Mouse (Mus musculus): ENCODE results near the gene Adgrb3.
"Not testable (repeated sequence)": the region's sequence is repeated elsewhere in the genome, so short reads cannot be mapped to it uniquely, and the experiment has no call there.

Adgrb3 gene

GRCm38 (mm10) chr1:25088010-25088719 lies 741.3 kb downstream of the Adgrb3 start:
- no peak for DNase-seq

GRCm38 (mm10) chr1:25085616-25086372 lies 743.7 kb downstream of the Adgrb3 start:
- DNase-seq, result no peak

DNA sequence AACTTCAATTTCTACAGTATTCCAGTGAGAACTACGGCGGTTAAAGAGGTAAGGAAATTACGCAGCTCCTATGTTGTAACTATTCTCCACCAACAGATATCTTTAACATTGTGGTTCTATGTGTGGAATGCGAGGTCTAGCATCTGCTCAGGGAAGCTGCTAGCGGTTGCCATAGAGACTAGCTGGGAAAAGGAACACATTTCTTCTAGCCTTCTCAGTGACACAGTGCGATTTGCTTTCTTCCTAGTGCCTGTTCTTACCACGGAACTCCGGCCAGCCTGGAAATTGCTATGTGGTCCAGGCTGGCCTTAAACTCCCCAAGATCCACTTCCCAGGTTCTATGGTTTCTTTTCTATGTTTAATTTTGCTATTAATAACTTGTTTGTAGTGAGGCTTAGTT lies 747.1 kb downstream of the Adgrb3 start:
- DNase-seq, result no peak

GRCm38 (mm10) chr1:25081265-25081849 lies 748.1 kb downstream of the Adgrb3 start:
- no peak for DNase-seq

- no peak for DNase-seq
These were observed 750.1 kb downstream of the Adgrb3 start for GRCm38 (mm10) chr1:25079395-25079794.

DNA sequence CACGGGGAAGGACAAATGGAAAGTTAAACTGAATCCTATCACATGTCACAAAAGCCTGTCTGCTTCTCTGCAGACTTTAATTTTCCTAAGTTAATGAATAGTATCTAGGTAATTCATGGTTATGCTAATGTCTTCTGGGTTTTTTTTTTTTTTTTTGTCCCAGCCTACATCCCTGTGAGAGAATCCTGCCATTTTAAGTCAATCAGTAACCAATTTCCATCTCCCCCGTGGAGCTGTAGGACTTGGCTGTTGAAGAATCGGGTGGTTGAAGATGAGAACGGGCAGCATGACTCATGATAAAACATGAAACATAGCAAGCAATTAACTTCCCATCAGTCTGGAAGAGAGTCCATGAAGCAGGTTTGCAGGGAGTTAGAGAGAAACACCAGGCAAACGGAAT lies 753.6 kb downstream of the Adgrb3 start:
- peak; percentile 13 for DNase-seq

DNA sequence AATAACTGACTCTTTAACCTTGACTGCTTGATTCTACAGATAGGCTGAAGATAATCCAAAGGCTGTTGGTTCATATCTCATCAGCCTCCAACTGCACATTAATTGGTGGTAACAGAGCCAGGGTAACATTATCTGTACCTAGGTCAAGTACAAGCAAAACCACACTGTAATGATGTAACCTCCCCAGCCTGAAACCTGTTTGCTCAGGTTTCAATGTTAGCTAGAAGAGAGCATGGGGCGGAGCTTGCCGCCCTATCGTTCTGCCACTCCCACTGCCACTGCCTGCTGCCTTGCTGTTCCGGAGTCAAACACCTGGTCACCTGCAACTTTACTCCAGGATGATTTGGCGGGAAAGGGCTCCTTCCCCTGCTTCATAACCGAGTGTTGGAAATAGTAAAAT lies 765.5 kb downstream of the Adgrb3 start:
- DNase-seq, result no peak

- DNase-seq, result no peak
These were observed 768.6 kb downstream of the Adgrb3 start for GRCm38 (mm10) chr1:25060935-25061334.

DNA sequence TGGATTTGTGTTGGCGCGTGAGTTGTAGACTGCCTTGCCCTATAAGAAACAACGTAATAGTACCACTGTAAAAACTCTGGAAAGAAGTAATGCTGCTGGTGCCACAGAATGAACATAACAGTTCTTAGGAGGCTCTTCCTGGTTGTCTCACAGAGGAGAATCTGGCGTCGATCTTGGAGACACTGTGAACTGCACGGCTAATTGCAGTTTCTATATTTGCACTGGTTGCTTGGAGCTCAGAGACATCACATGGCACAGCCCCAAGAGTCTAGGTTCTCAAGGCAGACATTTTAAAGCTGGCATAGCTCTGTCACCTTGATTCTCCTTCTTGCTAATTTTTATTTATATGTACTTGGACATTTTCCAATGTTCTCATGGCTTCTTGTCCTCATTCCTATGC lies 769.3 kb downstream of the Adgrb3 start:
- no peak for DNase-seq

DNA sequence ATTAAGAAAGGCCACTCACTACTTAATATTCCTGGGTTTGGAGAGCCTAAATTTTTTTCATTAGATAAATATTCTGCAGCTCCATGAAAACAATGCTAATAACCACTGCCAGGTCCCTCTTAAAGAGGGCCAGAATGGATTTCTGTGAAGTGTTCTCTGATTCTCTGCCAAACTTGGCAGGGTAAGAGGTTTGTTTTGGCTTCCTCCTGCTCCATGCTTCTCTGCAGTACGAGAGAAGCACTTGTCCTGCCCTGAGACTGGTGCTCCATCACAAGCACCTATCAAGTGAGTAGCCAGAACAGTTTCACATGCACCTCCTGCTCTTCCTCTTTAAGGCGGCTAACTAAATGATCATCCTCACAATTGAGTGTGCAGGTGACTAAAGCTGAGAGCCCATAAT lies 771.9 kb downstream of the Adgrb3 start:
- DNase-seq, result no peak

GRCm38 (mm10) chr1:25057212-25057611 lies 772.3 kb downstream of the Adgrb3 start:
- DNase-seq, result no peak

GRCm38 (mm10) chr1:25042091-25042490 lies 787.4 kb downstream of the Adgrb3 start:
- no peak for DNase-seq

DNA sequence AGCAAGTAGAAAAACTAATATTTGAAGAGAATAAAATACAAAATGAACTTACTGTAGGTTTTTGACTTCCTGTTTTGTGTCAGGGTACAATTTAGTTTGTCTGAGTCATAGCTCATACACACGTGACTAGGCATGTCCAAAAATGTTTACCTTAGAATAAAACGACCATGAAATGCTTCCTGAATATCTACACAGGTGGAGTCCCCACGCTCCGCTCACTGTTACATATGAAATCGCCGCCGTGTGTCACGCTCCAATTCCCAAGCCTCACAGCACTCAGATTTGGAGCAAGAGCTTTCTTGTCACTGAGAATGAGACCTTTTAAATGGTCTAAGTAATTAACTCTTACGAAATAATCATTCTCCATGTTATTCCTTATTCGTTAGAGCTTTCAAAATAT lies 795.3 kb downstream of the Adgrb3 start:
- no peak for DNase-seq

GRCm38 (mm10) chr1:25033155-25034095 lies 796.1 kb downstream of the Adgrb3 start:
- DNase-seq, result no peak

GRCm38 (mm10) chr1:25023156-25023555 lies 806.4 kb downstream of the Adgrb3 start:
- peak; percentile 87 for DNase-seq

GRCm38 (mm10) chr1:25017851-25018250 lies 811.7 kb downstream of the Adgrb3 start:
- DNase-seq, result not testable (repeated sequence)

Data from kidney, adult 9 months (tissue).